Mouse (Mus musculus): ENCODE measurements around the gene Use1. TPM values are rescaled to one million over a fixed set of nuclear protein-coding genes. Genes with fewer than 3 reads are reported as not detected.

Gene Use1
- polyA plus RNA-seq, 1 experiment from 2014 or later: 123 TPM

DNA sequence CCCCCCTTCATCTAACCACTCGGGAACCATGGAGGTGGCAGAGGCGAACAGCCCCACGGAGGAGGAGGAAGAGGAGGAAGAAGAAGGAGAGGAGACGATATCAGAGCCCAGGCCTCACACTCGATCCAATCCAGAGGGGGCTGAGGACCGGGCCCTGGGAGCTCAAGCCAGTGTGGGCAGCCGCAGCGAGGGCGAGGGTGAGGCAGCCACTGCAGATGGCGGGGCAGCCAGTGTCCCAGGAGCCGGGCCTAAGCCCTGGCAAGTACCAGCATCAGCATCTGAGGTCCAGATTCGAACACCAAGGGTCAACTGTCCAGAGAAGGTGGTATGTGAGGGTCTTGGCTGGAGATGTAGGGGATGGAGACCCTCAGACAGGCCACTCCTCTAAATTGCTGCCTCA is 31.1 kb downstream of the Use1 start:
- POLR2A ChIA-PET: interaction anchor here (0.9 to 2.4 kb wide), 3 partner anchors 18 to 26 kb away, joined by 4 to 11 read pairs (median 4); no protein-coding TSS in a partner anchor
- no peaks in the 10 kb centered on the region for H3K27me3 ChIP-seq
- no peak for TF ChIP-seq CTCF (IDR thresholded peaks at IDR 0.05)
- in situ Hi-C loops (cut with MboI; ENCODE audit: low pct_unique_long_range_greater_than_20kb): no loop called here
- no peak for DNase-seq (ENCODE audit: low read depth, low spot score)
- ATAC-seq: no peak
- CTCF ChIA-PET: interaction anchor here (0.8 to 2.7 kb wide), 3 partner anchors 11 to 63 kb away, joined by 3 to 12 read pairs (median 4); partner anchors contain the start of gene Ocel1

DNA sequence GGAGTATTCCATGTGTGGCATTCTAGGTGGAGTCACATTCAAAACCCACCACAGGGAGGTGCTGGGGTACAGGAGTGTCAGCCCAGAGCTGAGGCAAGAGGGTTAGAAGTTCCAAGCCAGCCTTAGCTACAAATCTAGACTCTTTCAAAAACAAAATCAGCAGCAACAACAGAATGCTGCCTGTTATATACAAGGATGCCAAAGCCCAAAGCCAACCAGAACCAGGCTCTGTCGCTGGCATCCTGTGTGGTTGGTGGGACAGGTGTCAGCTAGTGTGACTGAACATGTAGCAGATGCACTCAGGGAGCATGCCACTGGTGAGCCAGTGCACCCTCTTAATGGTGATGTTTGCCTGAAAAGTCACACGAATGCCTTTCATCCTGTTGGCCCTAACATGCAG is 34.2 kb downstream of the Use1 start:
- ATAC-seq: no peak
- no peak for DNase-seq (ENCODE audit: low read depth, low spot score)
- no peaks in the 10 kb centered on the region for H3K27me3 ChIP-seq
- in situ Hi-C loops (cut with MboI; ENCODE audit: low pct_unique_long_range_greater_than_20kb): no loop called here
- no peak for TF ChIP-seq CTCF (IDR thresholded peaks at IDR 0.05)
- POLR2A ChIA-PET: no interaction called here
- CTCF ChIA-PET: no interaction called here

GRCm38 (mm10) chr8:71401454-71401853 is 34.8 kb downstream of the Use1 start:
- no peaks in the 10 kb centered on the region for H3K27me3 ChIP-seq
- DNase-seq (ENCODE audit: low read depth, low spot score): no peak
- ChIA-PET POLR2A (no interaction called here), CTCF (no interaction called here)
- TF ChIP-seq CTCF (IDR thresholded peaks at IDR 0.05): no peak
- no peak for ATAC-seq
- in situ Hi-C loops (cut with MboI; ENCODE audit: low pct_unique_long_range_greater_than_20kb): no loop called here

DNA sequence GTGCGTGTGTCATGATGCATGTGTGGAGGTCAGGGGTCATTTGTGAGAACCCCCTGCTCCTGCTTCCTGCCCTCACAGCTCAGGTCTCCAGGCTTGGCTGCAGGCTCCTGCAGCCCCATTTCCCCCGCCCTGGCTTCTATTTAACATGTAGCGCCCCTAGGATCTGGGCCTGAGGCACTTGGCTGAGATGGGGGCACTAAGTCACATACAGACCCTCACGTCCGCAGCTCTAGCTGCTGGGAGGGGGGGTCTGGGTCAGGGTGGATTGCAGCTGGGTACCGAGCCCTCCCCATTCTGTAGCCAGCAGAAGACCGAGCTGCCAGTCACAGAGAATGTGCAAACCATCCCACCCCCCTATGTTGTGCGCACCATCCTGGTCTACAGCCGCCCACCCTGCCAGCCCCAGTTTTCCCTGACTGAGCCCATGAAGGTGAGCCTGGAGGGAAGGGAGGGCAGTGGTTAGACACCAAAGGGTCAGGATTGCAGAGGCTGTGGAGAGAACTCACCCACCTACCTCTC is 35.9 kb downstream of the Use1 start:
- ChIA-PET CTCF (interaction anchor here (1.8 kb wide), 1 partner anchor 62 kb away, joined by 5 read pairs; the partner anchor contains the start of gene Mrpl34), POLR2A (interaction anchor here (1.6 kb wide), 1 partner anchor 24 kb away, joined by 5 read pairs; no protein-coding TSS in a partner anchor)
- in situ Hi-C loops (cut with MboI; ENCODE audit: low pct_unique_long_range_greater_than_20kb): no loop called here
- DNase-seq (ENCODE audit: low read depth, low spot score) (no peak), ATAC-seq (no peak)
- TF ChIP-seq CTCF (IDR thresholded peaks at IDR 0.05): no peak
- no peaks in the 10 kb centered on the region for H3K27me3 ChIP-seq

DNA sequence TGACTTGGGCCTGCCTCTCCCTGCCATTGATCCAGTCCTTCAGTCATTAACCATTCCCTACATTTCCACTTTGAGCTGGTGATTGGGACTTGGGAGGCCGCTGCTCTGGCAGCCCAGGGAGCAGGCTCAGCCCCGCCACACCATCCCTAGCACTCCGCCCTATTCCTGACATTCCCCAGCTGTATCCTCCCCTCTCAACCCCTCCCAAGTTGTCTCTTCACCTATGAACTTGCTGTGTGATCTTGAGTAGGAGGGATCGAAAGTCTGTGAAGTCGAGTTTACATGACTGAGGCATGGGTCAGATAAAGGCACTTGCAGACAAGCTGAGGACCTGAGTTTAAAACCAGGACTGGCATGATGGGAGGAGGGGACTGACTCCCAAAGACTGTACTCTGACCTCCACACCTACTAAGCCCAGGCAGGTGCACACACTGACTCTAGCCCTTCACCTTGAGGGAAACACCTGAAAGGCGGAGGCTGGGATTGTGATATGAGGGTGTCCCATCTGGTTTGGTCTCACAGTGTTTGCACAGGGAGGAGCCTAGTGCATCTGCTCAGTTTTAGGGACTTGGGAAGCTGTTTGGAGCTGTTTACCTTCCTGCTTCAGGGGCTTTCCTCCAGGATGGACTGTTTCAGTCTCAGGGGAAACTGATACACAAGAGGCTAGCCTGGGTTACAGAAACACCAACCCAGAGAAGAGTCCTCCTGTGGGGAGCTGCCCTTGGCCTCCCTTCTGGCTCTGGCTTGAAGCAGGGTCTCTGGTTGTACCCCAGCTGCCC is 36.6 kb downstream of the Use1 start:
- ATAC-seq (no peak), DNase-seq (ENCODE audit: low read depth, low spot score) (no peak)
- CTCF ChIA-PET: interaction anchor here (1.8 to 2.8 kb wide), 2 partner anchors 31 to 61 kb away, joined by 5 to 14 read pairs; partner anchors contain the start of genes Mrpl34 and Ocel1
- POLR2A ChIA-PET: interaction anchor here (1.6 kb wide), 1 partner anchor 25 kb away, joined by 5 read pairs; no protein-coding TSS in a partner anchor
- TF ChIP-seq CTCF (IDR thresholded peaks at IDR 0.05): no peak
- in situ Hi-C loops (cut with MboI; ENCODE audit: low pct_unique_long_range_greater_than_20kb): no loop called here
- H3K27me3 ChIP-seq: no peaks in the 10 kb centered on the region

GRCm38 (mm10) chr8:71404011-71404410 is 37.4 kb downstream of the Use1 start:
- ATAC-seq (no peak), DNase-seq (ENCODE audit: low read depth, low spot score) (no peak)
- no peaks in the 10 kb centered on the region for H3K27me3 ChIP-seq
- in situ Hi-C loops (cut with MboI; ENCODE audit: low pct_unique_long_range_greater_than_20kb): no loop called here
- no peak for TF ChIP-seq CTCF (IDR thresholded peaks at IDR 0.05)
- ChIA-PET CTCF (interaction anchor here (1.2 to 2.8 kb wide), 3 partner anchors 10 to 91 kb away, joined by 3 to 14 read pairs (median 4); partner anchors contain the start of gene Ocel1), POLR2A (interaction anchor here (1.2 to 1.6 kb wide), 2 partner anchors 25 to 36 kb away, joined by 4 to 5 read pairs; no protein-coding TSS in a partner anchor)

DNA sequence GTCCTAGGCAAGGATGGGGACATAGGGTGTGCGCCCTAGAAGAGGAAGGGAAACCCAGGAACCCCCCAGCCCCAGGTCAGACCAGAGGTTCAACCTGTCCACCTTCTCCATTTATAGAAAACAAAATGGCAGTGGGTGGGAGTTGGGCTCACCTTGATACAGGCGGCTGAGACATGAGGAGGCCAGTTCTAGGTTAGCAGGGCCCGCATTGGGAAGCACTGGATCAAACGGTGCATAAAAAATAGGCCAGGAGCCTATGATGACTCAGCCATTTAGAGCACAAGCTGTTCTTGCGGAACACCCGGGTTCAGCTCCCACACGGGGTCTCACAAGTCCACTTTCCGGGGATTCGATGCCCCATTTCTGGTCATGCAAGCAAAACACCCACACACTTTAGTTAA is 38.3 kb downstream of the Use1 start:
- H3K27me3 ChIP-seq: no peaks in the 10 kb centered on the region
- CTCF ChIA-PET: interaction anchor here (1.2 to 2.8 kb wide), 5 partner anchors 9 to 90 kb away, joined by 3 to 14 read pairs (median 4); partner anchors contain the start of gene Ocel1
- POLR2A ChIA-PET: interaction anchor here (0.8 to 1.4 kb wide), 6 partner anchors 8 to 37 kb away, joined by 3 to 4 read pairs (median 4); partner anchors contain the start of gene Babam1
- DNase-seq (ENCODE audit: low read depth, low spot score) (no peak), ATAC-seq (no peak)
- in situ Hi-C loops (cut with MboI; ENCODE audit: low pct_unique_long_range_greater_than_20kb): loop anchor here (5.0 kb wide), 1 partner anchor 33 kb away; the partner anchor contains the start of gene Ocel1
- TF ChIP-seq CTCF (IDR thresholded peaks at IDR 0.05): no peak

- H3K27me3 ChIP-seq: no peaks in the 10 kb centered on the region
- ATAC-seq (peak; percentile 77), DNase-seq (ENCODE audit: low read depth, low spot score) (peak; percentile 60)
- in situ Hi-C loops (cut with MboI; ENCODE audit: low pct_unique_long_range_greater_than_20kb): loop anchor here (5.0 kb wide), 1 partner anchor 33 kb away; the partner anchor contains the start of gene Ocel1
- ChIA-PET POLR2A (interaction anchor here (0.8 to 1.4 kb wide), 6 partner anchors 8 to 38 kb away, joined by 3 to 4 read pairs (median 4); partner anchors contain the start of gene Babam1), CTCF (interaction anchor here (1.2 to 2.8 kb wide), 5 partner anchors 9 to 90 kb away, joined by 3 to 14 read pairs (median 4); partner anchors contain the start of gene Ocel1)
- no peak for TF ChIP-seq CTCF (IDR thresholded peaks at IDR 0.05)
These were observed 38.9 kb downstream of the Use1 start, which contains the start of gene Ankle1 for GRCm38 (mm10) chr8:71405401-71406098. Ankle1 (plus strand) TSS chr8:71406010.

- POLR2A ChIA-PET: interaction anchor here (1.4 kb wide), 1 partner anchor 35 kb away, joined by 4 read pairs; no protein-coding TSS in a partner anchor
- H3K27me3 ChIP-seq: no peaks in the 10 kb centered on the region
- peak; percentile 56 for ATAC-seq
- no peak for DNase-seq (ENCODE audit: low read depth, low spot score)
- in situ Hi-C loops (cut with MboI; ENCODE audit: low pct_unique_long_range_greater_than_20kb): loop anchor here (5.0 kb wide), 1 partner anchor 34 kb away; the partner anchor contains the start of gene Ocel1
- no peak for TF ChIP-seq CTCF (IDR thresholded peaks at IDR 0.05)
- CTCF ChIA-PET: interaction anchor here (0.9 to 1.2 kb wide), 6 partner anchors 10 to 33 kb away, joined by 3 to 7 read pairs (median 4); partner anchors contain the start of gene Babam1
These were observed 39.7 kb downstream of the Use1 start for GRCm38 (mm10) chr8:71406099-71407015.
